Mouse (Mus musculus) forebrain, embryonic 10.5 days (tissue): ENCODE results near the gene Cryba1. TPM values are rescaled to one million over a fixed set of nuclear protein-coding genes. Genes with fewer than 3 reads are reported as not detected.
A peak's percentile ranks its signal among the peaks of the same experiment; 100 is the strongest.
"Not testable (repeated sequence)": the region's sequence is repeated elsewhere in the genome, so short reads cannot be mapped to it uniquely, and the experiment has no call there.

ENCODE experiments used
- DNase-seq: peaks from one replicate; pipeline ENCODE4 v3.0.0-alpha.2; 2017; ENCODE audit warnings: low spot score; ENCODE audit errors: extremely low spot score
- H3K27ac ChIP-seq: fragments of 300-500 bp; sonication (generic); 2 replicates; pipeline ENCODE4 v1.5.1; 2016; ENCODE audit warnings: mild to moderate bottlenecking
- H3K27me3 ChIP-seq: fragments of 300-500 bp; sonication (generic); 2 replicates; pipeline ENCODE4 v1.6.1; 2016; ENCODE audit warnings: mild to moderate bottlenecking; ENCODE audit not compliant: poor library complexity, severe bottlenecking
- H3K36me3 ChIP-seq: fragments of 300-500 bp; sonication (generic); replicated peaks from 2 replicates; pipeline ENCODE4 v1.6.1; 2016; ENCODE audit warnings: mild to moderate bottlenecking, moderate library complexity
- H3K4me1 ChIP-seq: fragments of 300-500 bp; sonication (generic); 2 replicates; pipeline ENCODE4 v1.6.1; 2016
- H3K4me3 ChIP-seq: fragments of 300-500 bp; sonication (generic); 2 replicates; pipeline ENCODE4 v1.5.1; 2016; ENCODE audit warnings: mild to moderate bottlenecking, moderate library complexity
- H3K9me3 ChIP-seq: fragments of 300-500 bp; sonication (generic); 2 replicates; pipeline ENCODE4 v1.6.1; 2016; ENCODE audit warnings: mild to moderate bottlenecking, moderate library complexity
- WGBS: fragments of 180-500 bp; shearing (Covaris S2); methylation state at CpG from one replicate; pipeline ENCODE4 v1.1.7; 2016; 5-methylcytosine and 5-hydroxymethylcytosine counted together
- polyA plus RNA-seq: library from polyadenylated mRNA; unstranded; fragments of >200 nt; fragmentation: Nextera tagmentation; extraction: Ambion mirVana; gene quantifications from 2 replicates; pipeline ENCODE4 v1.2.1, GENCODE M21; 2016

The Cryba1 gene
- polyA plus RNA-seq, 1 experiment from 2014 or later = 0.73 TPM

- Histone ChIP-seq H3K4me3 (no peak overlapping the region), H3K4me1 (no peaks in the 10 kb centered on the region), H3K36me3 (no peaks in the 10 kb centered on the region), H3K27me3 (no peaks in the 10 kb centered on the region), H3K9me3 (no peaks in the 10 kb centered on the region), H3K27ac (no peak overlapping the region)
- no peak for DNase-seq
- 81% methylated on average over 5 of the region's 5 CpGs for WGBS
These were observed 27.4 kb upstream of the Cryba1 start for GRCm38 (mm10) chr11:77752525-77752924.

DNA sequence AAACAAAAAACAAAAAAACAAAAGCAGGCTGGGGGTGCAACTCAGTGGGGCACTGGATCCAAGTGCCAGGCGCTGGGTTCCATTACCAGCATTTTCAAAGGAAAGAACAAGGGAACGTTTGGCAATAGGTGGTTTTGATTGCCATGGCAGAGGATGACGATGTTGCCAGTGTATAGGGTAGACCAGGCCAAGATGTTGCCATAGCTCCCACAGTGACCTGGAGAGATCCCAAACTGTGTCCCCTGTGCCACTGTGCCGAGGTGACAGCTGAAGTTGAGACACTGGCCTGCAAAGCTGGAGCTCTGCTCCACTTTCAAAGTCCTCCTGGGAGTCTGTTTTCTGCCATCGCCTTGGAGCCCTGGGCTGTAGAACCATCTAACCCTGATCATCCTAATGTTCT, 23.9 kb upstream of the Cryba1 start:
- no peaks in the 10 kb centered on the region for H3K36me3 ChIP-seq
- H3K27ac ChIP-seq = no peak overlapping the region
- no peak overlapping the region for H3K4me3 ChIP-seq
- H3K9me3 ChIP-seq = no peaks in the 10 kb centered on the region
- H3K4me1 ChIP-seq = no peaks in the 10 kb centered on the region
- no peak for DNase-seq
- 85% methylated on average over 5 of the region's 5 CpGs for WGBS
- no peaks in the 10 kb centered on the region for H3K27me3 ChIP-seq

DNA sequence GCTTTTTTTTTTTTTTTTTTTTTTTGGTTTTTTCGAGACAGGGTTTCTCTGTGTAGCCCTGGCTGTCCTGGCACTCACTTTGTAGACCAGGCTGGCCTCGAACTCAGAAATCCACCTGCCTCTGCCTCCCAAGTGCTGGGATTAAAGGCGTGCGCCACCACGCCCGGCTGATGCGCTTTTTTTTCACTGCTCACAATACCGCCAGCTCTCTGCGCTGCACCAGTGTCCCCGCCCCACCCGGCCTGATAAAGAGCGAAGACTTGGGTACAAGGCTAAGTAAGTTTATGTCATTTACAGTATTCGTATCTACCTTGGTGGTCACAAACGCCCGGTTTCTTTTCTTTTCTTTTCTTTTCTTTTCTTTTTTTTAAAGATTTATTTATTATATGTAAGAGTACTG, 22.0 kb upstream of the Cryba1 start:
- not testable (repeated sequence) for H3K27ac ChIP-seq, H3K9me3 ChIP-seq, H3K4me3 ChIP-seq, DNase-seq, H3K27me3 ChIP-seq, H3K36me3 ChIP-seq, H3K4me1 ChIP-seq
- 95% methylated on average over 13 of the region's 15 CpGs for WGBS

- no peak for DNase-seq
- Histone ChIP-seq H3K4me3 (no peak overlapping the region), H3K36me3 (no peaks in the 10 kb centered on the region), H3K27me3 (no peaks in the 10 kb centered on the region), H3K4me1 (peaks cover 4% of the 10 kb centered on the region; the same call in 1 of the 2 replicates), H3K9me3 (no peaks in the 10 kb centered on the region), H3K27ac (no peak overlapping the region)
- WGBS = 95% methylated on average over 4 of the region's 4 CpGs
These were observed 21.6 kb upstream of the Cryba1 start for GRCm38 (mm10) chr11:77746652-77747051.

DNA sequence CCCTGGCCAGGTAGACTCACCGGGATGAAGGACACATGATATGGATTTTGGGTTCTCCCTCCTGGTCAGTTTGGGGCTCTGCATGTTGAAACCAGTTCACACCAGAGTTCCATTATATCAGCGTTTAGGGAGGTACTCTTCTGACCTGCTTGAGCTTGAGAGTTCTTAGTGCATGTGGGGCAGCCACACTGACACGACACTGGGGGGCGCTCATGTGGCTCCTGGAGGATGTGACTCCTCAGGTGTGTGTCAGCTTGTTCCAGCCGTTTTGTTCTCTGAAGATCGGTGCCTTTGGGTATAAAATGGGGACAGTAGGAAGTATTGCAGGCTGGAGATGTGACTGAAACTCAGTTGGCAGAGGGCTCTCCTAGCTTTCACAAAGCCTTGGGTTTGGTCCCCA, 18.9 kb upstream of the Cryba1 start:
- Histone ChIP-seq H3K27ac (no peak overlapping the region), H3K9me3 (no peaks in the 10 kb centered on the region), H3K4me3 (no peak overlapping the region), H3K36me3 (no peaks in the 10 kb centered on the region), H3K4me1 (peaks cover 4% of the 10 kb centered on the region; the same call in 1 of the 2 replicates), H3K27me3 (no peaks in the 10 kb centered on the region)
- DNase-seq = no peak
- WGBS = 34% methylated on average over 6 of the region's 6 CpGs

GRCm38 (mm10) chr11:77738555-77738954, 13.5 kb upstream of the Cryba1 start:
- Histone ChIP-seq H3K4me3 (no peak overlapping the region), H3K27ac (no peak overlapping the region), H3K4me1 (peaks cover 4% of the 10 kb centered on the region; the same call in 1 of the 2 replicates), H3K27me3 (no peaks in the 10 kb centered on the region), H3K36me3 (no peaks in the 10 kb centered on the region), H3K9me3 (no peaks in the 10 kb centered on the region)
- DNase-seq = no peak
- WGBS = 49% methylated on average over 7 of the region's 7 CpGs

GRCm38 (mm10) chr11:77737289-77737688, 12.2 kb upstream of the Cryba1 start:
- Histone ChIP-seq H3K27ac (no peak overlapping the region), H3K4me1 (no peaks in the 10 kb centered on the region), H3K9me3 (no peaks in the 10 kb centered on the region), H3K4me3 (no peak overlapping the region), H3K27me3 (no peaks in the 10 kb centered on the region), H3K36me3 (no peaks in the 10 kb centered on the region)
- WGBS = 1% methylated on average over 6 of the region's 6 CpGs
- DNase-seq = peak; percentile 86

DNA sequence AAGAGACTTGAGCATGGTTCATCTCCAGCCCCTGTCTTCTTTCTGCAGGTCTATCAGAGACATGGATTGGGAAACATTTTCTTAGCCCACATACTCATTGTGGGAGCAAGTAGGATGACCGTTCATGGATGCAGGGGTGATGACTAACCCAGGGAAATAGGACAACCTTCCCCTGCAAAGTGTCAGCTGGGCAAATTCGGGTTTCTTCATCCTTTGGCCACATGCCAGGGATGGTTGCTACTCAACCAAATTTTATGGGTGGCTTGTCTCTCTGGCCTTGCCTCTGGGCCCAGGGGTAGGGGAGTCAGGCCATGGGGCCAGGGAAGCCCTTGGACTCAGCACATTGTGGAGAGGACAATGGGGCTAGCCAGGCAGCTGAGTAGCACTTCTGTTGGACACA, 3.5 kb upstream of the Cryba1 start:
- DNase-seq = no peak
- 68% methylated on average over 2 of the region's 2 CpGs for WGBS
- no peaks in the 10 kb centered on the region for H3K9me3 ChIP-seq
- H3K4me3 ChIP-seq = no peak overlapping the region
- H3K27ac ChIP-seq = peak overlapping the region; percentile 26
- H3K36me3 ChIP-seq = no peaks in the 10 kb centered on the region
- no peaks in the 10 kb centered on the region for H3K27me3 ChIP-seq
- H3K4me1 ChIP-seq = peaks cover 18% of the 10 kb centered on the region

DNA sequence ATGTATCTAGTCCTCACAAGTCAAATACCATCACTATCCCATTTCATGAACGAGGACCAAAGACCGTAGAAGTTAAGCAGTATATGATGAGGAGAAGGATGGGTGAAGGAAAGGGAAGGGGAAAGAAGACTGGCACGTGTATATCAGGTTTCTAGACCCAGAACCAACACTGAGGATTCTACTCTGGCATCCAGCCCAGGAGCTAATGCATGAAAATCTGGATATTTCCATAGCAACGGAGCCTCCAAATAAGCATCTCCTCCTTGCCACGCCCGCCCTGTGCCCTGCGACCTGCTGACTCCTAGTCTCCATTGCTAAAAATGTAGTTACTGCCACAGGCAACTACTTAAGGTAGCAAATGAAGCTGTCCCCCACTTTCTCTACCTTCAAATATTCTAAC, 317 bp downstream of the Cryba1 start:
- no peaks in the 10 kb centered on the region for H3K9me3 ChIP-seq
- H3K36me3 ChIP-seq = no peaks in the 10 kb centered on the region
- no peak overlapping the region for H3K27ac ChIP-seq
- H3K27me3 ChIP-seq = no peaks in the 10 kb centered on the region
- no peak overlapping the region for H3K4me3 ChIP-seq
- peaks cover 18% of the 10 kb centered on the region for H3K4me1 ChIP-seq
- no peak for DNase-seq
- 80% methylated on average over 7 of the region's 7 CpGs for WGBS

GRCm38 (mm10) chr11:77721389-77721788, 3.7 kb downstream of the Cryba1 start:
- Histone ChIP-seq H3K4me1 (peaks cover 8% of the 10 kb centered on the region), H3K36me3 (peaks cover 20% of the 10 kb centered on the region), H3K27me3 (no peaks in the 10 kb centered on the region), H3K4me3 (no peak overlapping the region), H3K27ac (no peak overlapping the region), H3K9me3 (no peaks in the 10 kb centered on the region)
- no peak for DNase-seq
- WGBS = 89% methylated on average over 4 of the region's 4 CpGs

DNA sequence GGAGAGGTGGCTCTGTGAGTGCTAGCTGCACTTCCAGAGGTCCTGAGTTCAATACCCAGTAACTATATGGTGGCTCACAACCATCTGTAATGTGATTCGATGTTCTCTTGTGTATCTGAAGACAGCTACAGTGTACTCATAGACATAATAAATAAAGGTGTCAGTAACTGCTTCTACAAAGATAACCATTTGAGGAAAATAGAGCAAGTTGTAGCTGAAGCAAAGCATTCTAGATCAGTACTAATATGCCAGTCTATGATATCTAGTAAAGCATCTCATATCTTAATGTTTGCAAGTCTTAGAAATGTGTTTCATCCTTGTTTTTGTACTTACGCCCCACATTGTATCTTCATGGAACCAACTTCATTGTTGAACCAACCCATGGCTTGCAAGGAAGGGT, 6.0 kb downstream of the Cryba1 start:
- DNase-seq = no peak
- Histone ChIP-seq H3K36me3 (peaks cover 25% of the 10 kb centered on the region), H3K9me3 (no peaks in the 10 kb centered on the region), H3K27me3 (no peaks in the 10 kb centered on the region), H3K4me3 (no peak overlapping the region), H3K4me1 (no peaks in the 10 kb centered on the region), H3K27ac (no peak overlapping the region)
- 94% methylated on average over 2 of the region's 2 CpGs for WGBS

- no peaks in the 10 kb centered on the region for H3K4me1 ChIP-seq
- H3K36me3 ChIP-seq = peaks cover 58% of the 10 kb centered on the region
- no peaks in the 10 kb centered on the region for H3K27me3 ChIP-seq
- no peak overlapping the region for H3K27ac ChIP-seq
- 97% methylated on average over 3 of the region's 3 CpGs for WGBS
- no peak for DNase-seq
- H3K9me3 ChIP-seq = no peaks in the 10 kb centered on the region
- H3K4me3 ChIP-seq = no peak overlapping the region
These were observed 11.3 kb downstream of the Cryba1 start for GRCm38 (mm10) chr11:77713736-77714135.

- DNase-seq = no peak
- WGBS = 92% methylated on average over 3 of the region's 3 CpGs
These were observed 16.0 kb downstream of the Cryba1 start for GRCm38 (mm10) chr11:77709039-77709438.

DNA sequence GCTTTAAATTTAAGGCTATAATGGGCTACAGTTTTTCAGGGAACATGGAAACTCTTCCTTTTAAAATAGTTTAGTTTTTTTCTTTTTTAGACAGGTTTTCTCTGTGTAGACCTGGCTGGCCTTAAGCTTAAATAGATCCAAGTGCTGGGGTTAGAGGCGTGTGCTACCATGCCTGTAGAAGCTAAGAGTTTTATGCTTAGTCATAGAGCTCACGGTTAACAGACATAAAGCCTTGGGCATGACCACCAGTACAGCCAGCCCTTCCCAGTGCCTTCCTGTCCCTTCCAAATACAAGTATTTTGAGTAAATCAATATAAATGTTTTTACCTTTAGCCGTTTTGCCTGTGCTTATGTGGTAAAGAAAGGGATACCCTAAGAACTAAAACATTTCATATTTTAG, 19.2 kb downstream of the Cryba1 start:
- Histone ChIP-seq H3K27me3 (no peaks in the 10 kb centered on the region), H3K9me3 (no peaks in the 10 kb centered on the region), H3K4me3 (no peak overlapping the region), H3K36me3 (peaks cover 94% of the 10 kb centered on the region), H3K27ac (no peak overlapping the region), H3K4me1 (no peaks in the 10 kb centered on the region)
- no peak for DNase-seq
- 93% methylated on average over 3 of the region's 3 CpGs for WGBS

More at GRCm38 (mm10) chr11:77709039-77709438, 16.0 kb downstream of the Cryba1 start:
- Histone ChIP-seq H3K36me3 (peaks cover 84% of the 10 kb centered on the region), H3K4me1 (no peaks in the 10 kb centered on the region), H3K4me3 (no peak overlapping the region), H3K27ac (no peak overlapping the region), H3K27me3 (no peaks in the 10 kb centered on the region), H3K9me3 (no peaks in the 10 kb centered on the region)
